Mouse (Mus musculus) monocyte, adult 5-6 weeks (primary cell): ENCODE results near the gene Cnbd2. TPM values are rescaled to one million over a fixed set of nuclear protein-coding genes. Genes with fewer than 3 reads are reported as not detected.
A peak's percentile ranks its signal among the peaks of the same experiment; 100 is the strongest.
"Not testable (repeated sequence)": the region's sequence is repeated elsewhere in the genome, so short reads cannot be mapped to it uniquely, and the experiment has no call there.

Experiments used
- ATAC-seq: fragments of 153-309, 156-312 bp; replicated peaks from 2 replicates; pipeline ENCODE4 v1.8.0; 2017; ENCODE audit warnings: mild to moderate bottlenecking; ENCODE audit not compliant: low TSS enrichment, insufficient number of reproducible peaks, severe bottlenecking, poor library complexity, low FRiP score
- total RNA-seq: library from RNA; stranded (forward); fragments of 200-1000, 200-491, 200-594 nt; gene quantifications from 3 replicates; pipeline ENCODE4 v1.2.3, GENCODE M21; 2017

Cnbd2 gene
- total RNA-seq, 1 experiment from 2014 or later = 11.2 TPM

- no peak for ATAC-seq
Measured at GRCm38 (mm10) chr2:156353265-156353692, 41.2 kb downstream of the Cnbd2 start.

GRCm38 (mm10) chr2:156356031-156356430, 43.9 kb downstream of the Cnbd2 start:
- ATAC-seq = no peak

DNA sequence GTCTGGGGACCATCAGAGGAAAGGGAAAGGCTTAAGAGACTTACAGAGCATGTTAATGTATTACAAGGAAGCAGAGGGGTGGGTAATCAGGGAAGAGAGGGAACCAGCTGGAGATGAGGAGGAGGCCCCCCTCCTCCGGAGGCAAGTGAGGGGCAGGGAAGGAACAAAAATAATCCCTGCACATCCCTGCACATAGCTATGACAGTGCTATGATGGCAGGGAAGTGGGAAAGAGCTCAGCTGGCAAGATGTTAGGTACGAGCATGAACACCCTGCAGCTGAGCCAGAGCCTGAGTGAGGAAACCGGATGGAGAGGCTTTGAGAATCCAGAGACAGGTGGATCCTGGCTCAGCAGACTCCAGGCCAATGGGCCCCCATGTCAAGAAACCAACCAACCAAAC, 56.4 kb downstream of the Cnbd2 start:
- no peak for ATAC-seq

- no peak for ATAC-seq
Measured at GRCm38 (mm10) chr2:156370896-156371295, 58.8 kb downstream of the Cnbd2 start.

DNA sequence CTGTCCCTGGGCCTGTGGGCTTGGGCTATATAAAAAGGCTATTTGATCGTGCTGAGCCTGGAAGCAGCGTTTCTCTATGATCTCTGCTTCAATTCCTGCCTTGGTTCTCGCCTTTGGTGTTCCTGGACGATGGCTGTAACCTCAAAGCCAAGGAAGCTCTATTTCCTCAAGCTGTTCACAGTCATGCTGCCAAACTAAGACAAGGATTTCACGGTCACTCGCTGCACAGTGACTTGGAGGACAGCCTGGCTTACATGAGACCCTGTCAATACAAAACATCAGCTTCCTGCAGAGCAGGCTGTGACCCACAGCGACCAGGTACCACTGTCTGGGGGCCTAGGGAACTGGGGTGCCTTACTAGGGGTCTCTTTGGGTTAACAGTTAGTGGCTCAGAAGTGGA, 64.9 kb downstream of the Cnbd2 start:
- ATAC-seq = no peak

GRCm38 (mm10) chr2:156379929-156380328, 67.8 kb downstream of the Cnbd2 start:
- no peak for ATAC-seq

DNA sequence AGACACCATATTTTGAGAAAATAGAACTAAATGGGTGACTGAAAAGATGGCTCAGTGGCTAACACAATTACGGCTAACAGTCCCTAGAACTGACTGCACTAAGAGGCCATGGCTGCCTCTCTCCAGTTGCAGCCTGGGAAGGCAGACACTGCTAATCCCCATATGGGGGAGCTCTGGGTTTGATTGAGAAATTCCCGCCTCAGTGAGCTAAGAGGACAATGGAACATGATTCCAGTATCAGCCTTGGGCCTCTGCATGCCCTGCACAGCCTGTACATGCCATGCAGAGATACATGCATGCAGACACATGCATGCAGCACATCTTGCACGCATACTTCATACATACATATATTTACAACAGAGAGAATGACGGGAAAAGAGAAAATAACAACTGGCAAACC, 69.3 kb downstream of the Cnbd2 start:
- ATAC-seq = no peak

GRCm38 (mm10) chr2:156392461-156393154, 80.5 kb downstream of the Cnbd2 start:
- peak; percentile 92 for ATAC-seq

- ATAC-seq = no peak
Measured at GRCm38 (mm10) chr2:156393155-156393828, 81.2 kb downstream of the Cnbd2 start.

DNA sequence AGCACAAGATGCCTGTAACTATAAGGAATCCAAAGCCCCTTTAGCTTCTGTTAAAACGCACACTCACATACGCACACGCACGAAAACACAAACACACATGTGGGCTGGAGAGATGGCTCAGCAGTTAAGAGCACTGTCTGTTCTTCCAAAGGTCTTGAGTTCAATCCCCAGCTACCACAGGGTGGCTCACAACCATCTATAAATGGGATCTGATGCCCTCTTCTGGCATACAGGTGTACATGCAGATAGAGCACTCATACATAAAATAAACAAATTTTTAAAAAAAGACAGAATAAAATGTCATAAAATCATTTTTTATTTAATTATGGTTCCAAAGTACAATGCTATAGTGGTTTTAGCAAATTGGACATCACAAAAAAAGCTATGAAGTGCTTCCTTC, 82.2 kb downstream of the Cnbd2 start:
- ATAC-seq = no peak

DNA sequence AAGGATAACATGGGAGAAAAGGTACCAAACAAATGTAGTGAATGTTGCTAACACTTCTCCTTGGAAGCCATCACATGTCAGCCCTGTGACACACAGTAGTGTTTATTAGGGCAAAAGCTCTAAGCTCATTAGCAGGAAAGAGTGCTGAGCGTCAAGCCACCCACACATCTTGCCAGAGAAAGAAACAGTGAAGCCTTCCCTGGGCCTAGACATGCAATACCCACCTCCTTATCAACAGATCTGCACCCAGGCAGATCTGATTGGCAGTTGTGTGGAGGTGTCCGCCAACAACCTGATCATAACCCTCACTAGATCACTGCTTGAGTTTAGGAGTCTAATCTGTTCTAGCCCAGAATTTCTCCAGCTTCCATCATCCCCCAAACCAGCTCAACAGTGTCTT, 84.0 kb downstream of the Cnbd2 start:
- no peak for ATAC-seq

DNA sequence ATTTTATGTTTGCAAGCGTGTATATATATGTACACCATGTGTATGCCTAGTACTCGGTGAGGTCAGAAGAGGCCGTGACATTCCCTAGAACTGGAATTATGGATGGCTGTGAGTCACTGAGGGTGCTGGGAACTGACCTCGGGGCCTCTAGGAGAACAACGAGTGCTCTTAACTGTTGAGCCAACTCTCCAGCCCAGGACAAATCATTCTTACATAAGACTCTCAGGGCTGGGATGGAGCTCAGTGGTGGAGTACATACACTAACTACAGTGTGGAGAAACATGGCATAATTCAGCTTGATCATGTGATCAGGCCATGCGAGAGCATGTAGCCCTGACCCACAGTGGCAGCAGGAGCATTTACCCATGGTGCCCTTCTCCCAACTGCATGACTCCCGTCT, 85.9 kb downstream of the Cnbd2 start:
- no peak for ATAC-seq

DNA sequence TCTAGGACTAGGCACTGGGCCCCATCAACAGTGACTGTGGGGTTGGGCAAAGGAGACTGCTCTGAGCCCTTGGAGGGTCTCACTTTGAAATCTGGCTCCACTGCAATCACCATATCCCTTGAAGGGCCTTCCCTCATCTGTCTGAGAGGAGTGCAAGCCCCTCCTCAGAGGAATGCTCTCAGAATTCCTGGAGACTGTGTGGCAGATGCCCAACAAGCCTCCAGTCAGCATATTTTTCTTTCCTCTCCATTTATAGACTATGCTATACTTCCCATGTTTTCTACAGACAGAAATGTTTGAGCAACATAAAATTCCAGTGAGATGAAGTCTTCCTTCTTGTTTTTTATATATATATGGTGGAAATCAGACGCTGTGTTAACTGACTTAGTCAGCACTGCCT, 87.4 kb downstream of the Cnbd2 start:
- no peak for ATAC-seq

DNA sequence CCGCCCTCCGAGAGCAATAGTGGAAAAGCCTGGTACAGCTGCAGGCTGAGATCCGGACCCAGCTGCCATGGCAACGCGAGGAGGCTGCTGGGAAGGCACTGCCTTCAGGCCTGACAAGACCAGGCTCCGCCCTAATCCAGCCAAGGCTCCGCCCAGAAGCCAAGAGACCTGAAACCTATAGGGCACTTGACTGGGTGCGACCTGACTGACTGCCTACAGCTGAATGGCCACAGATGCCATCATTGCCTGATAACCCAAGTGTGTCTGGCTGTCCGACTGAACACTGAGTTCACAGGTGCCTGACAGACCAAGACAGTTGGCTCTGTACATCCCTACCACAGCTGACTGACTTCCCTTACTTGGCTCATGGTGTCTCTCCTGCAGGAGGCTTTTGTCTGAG, 89.2 kb downstream of the Cnbd2 start:
- no peak for ATAC-seq

- ATAC-seq = no peak
Measured at GRCm38 (mm10) chr2:156402036-156402435, 89.9 kb downstream of the Cnbd2 start.

DNA sequence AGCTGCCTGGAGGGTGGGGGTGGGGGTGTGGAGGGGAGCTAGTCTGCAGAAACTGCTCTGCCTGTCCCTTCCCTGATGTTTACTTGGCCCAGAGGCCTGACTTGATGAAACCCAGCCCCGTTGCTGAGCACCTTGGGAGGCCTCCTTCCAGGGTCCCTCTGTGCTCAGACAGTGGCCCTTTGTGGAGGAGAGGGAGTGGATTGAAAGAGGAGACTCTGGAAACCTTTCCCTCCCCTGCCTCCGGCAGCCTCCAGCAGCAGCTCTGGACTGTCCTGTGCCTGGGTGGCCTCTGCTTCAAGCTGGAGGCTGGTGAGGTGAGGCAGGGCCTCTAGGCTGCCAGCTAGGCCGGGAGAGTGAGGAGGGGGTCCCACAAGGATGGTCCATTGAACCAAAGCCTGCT, 94.9 kb downstream of the Cnbd2 start:
- ATAC-seq = no peak

DNA sequence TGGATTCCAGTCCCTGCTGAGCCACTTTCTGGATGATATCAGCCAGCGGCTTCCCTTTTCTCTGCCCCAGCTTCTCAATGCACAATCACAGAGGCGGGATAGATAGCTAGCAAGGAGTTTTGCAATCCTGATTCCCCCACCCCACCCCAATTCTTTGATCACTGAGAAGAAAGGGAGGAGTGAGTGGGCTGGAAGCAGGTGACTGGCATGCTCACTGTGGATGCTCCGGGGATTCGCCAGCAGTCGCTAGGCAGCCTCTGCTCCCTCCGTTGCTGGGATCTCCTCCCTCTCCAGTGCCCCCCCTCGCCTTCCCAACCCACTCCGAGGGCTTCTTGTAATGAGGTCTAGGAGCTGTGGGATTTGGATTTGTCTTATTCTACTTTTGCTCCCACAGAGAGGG, 96.1 kb downstream of the Cnbd2 start:
- no peak for ATAC-seq

DNA sequence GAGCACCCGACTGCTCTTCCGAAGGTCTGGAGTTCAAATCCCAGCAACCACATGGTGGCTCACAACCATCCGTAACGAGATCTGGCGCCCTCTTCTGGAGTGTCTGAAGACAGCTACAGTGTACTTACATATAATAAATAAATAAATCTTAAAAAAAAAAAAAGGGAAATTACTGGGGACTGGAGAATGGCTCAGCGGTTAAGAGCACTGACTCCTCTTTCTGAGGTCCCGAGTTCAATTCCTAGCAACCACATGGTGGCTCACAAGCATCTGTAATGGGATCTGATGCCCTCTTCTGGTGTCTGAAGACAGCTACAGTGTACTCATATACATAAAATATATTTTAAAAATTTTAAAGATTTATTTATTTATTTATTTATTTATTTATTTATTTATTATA, 99.2 kb downstream of the Cnbd2 start:
- ATAC-seq = not testable (repeated sequence)

GRCm38 (mm10) chr2:156414996-156415395, 102.9 kb downstream of the Cnbd2 start:
- no peak for ATAC-seq

DNA sequence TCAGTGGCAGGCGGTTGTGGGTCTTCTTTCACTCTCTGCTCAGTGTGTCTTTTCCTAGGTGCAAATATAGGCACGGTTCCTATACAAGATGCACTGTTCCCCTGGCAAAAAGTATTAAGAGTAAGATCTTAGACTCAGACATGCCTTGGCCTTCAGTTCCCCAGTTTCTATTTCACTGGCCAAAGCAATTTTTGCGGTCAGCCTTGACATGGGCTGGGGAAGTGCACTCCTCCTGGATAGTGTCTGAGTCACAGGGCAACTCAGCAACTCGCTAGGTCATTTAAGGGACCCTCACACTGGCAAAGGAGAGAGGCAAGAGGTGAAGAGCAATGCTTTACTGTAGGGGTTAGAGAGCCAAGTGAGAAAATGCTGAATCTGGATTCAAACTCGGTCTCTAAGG, 103.6 kb downstream of the Cnbd2 start:
- peak; percentile 59; the same call in 1 of the 2 replicates for ATAC-seq
